Comparison of ENCODE assay signal across 8 mouse cellular contexts in genomic region chr7:27472596-27472995, GRCm38 (mm10). TPM values are rescaled to one million over a fixed set of nuclear protein-coding genes. Genes with fewer than 3 reads are reported as not detected.
DNase-seq lines count a peak whose midpoint lies in the region; ATAC-seq and TF ChIP-seq lines count a peak whose summit lies in the region.

No protein-coding gene starts in this region.

- H3K9me3 ChIP-seq in hindbrain, embryonic 13.5 days, result no peaks in the 10 kb centered on the region

- no peak for ATAC-seq in hindbrain, embryonic 13.5 days (ENCODE audit: low FRiP score)

- peak overlapping the region; percentile 35; the same call in 1 of the 2 replicates for H3K9ac ChIP-seq in hindbrain, embryonic 13.5 days

- H3K27me3 ChIP-seq in hindbrain, embryonic 13.5 days, result no peaks in the 10 kb centered on the region

- intact Hi-C loops in left cerebral cortex, adult 2 months (cut with DNase I), result no loop called here
- intact Hi-C loops in left cerebral cortex, postnatal 4 days (cut with DNase I), result no loop called here

- no peak for DNase-seq in left cerebral cortex, adult 2 months (ENCODE audit: extremely low spot score in 1 of 2, low spot score in 2 of 2)
- DNase-seq in left cerebral cortex, postnatal 4 days, result no peak
- peak; percentile 22 for DNase-seq in brain, embryonic 14.5 days (ENCODE audit: low read depth)
- peak; percentile 35 for DNase-seq in lung, postnatal 36 days
- DNase-seq in frontal cortex, postnatal 25 days (ENCODE audit: low spot score in 2 of 2), result no peak
- no peak for DNase-seq in urinary bladder, postnatal 14 days (ENCODE audit: low spot score)
- DNase-seq in gastrocnemius, adult 8-10 months (ENCODE audit: low spot score in 2 of 2), result no peak

- H3K4me3 ChIP-seq in left cerebral cortex, adult 2 months, result peak overlapping the region; percentile 60
- H3K4me3 ChIP-seq in hindbrain, embryonic 13.5 days, result peak overlapping the region; percentile 56

- 46% methylated on average over 7 of the region's 7 CpGs for WGBS in hindbrain, embryonic 13.5 days

- peak overlapping the region; percentile 69 for H3K4me2 ChIP-seq in hindbrain, embryonic 13.5 days

- H3K4me1 ChIP-seq in hindbrain, embryonic 13.5 days (replicated peaks), result peaks cover 11% of the 10 kb centered on the region

- TF ChIP-seq CTCF in left cerebral cortex, adult 2 months (IDR thresholded peaks at IDR 0.05), result no peak
- TF ChIP-seq CTCF in brain, embryonic 14.5 days (IDR thresholded peaks at IDR 0.05; ENCODE audit: borderline replicate concordance, extremely low read depth, insufficient read depth, insufficient read length), result no peak

- H3K27ac ChIP-seq in left cerebral cortex, adult 2 months, result peak overlapping the region; percentile 78; the same call in 1 of the 2 replicates
- peak overlapping the region; percentile 86 for H3K27ac ChIP-seq in hindbrain, embryonic 13.5 days

- no peak for TF ChIP-seq POLR2A in brain, embryonic 14.5 days (IDR thresholded peaks at IDR 0.05; ENCODE audit: borderline replicate concordance, extremely low read depth, insufficient read depth, insufficient read length, poor library complexity, severe bottlenecking)

- peaks cover 11% of the 10 kb centered on the region; the same call in 1 of the 2 replicates for H3K36me3 ChIP-seq in hindbrain, embryonic 13.5 days

RNA-seq across cellular contexts. Expression of gene Sertad3, which starts 1.0 kb away (rescaled TPM):
- 1 to 10 TPM; 3.3 TPM for total RNA-seq in left cerebral cortex, adult 2 months (2021)
- 1 to 10 TPM; 3.1 to 3.2 TPM for total RNA-seq in left cerebral cortex, postnatal 4 days (2021)
- polyA plus RNA-seq in brain, embryonic 14.5 days (2012; rRNA removed), result 7.8 and 12.6 TPM in 2 replicates
- polyA plus RNA-seq in hindbrain, embryonic 13.5 days (2015; fragmentation: Nextera tagmentation; extraction: Ambion mirVana), result 13.0 and 13.4 TPM in 2 replicates
- 1 to 10 TPM; 3.8 to 5.3 (median 4.3) TPM for total RNA-seq in gastrocnemius, adult 8-10 months (2022)

RNA-seq across cellular contexts. Expression of gene Sertad1, which starts 14.1 kb away (rescaled TPM):
- total RNA-seq in left cerebral cortex, adult 2 months (2021), result 10 to 100 TPM; 18.8 to 21.7 TPM
- total RNA-seq in left cerebral cortex, postnatal 4 days (2021), result 1 to 10 TPM; 3.3 to 3.5 TPM
- polyA plus RNA-seq in brain, embryonic 14.5 days (2012; rRNA removed), result 4.7 and 5.7 TPM in 2 replicates
- 10.7 and 11.8 TPM in 2 replicates for polyA plus RNA-seq in hindbrain, embryonic 13.5 days (2015; fragmentation: Nextera tagmentation; extraction: Ambion mirVana)
- 1 to 10 TPM; 6.5 to 9.8 (median 8.8) TPM for total RNA-seq in gastrocnemius, adult 8-10 months (2022)

RNA-seq across cellular contexts. Expression of gene Blvrb, which starts 24.8 kb away (rescaled TPM):
- total RNA-seq in left cerebral cortex, adult 2 months (2021), result 10 to 100 TPM; 18.1 to 18.3 TPM
- total RNA-seq in left cerebral cortex, postnatal 4 days (2021), result 10 to 100 TPM in 1 of 2 experiments, 1 to 10 TPM in 1; 9.7 to 12.2 TPM
- polyA plus RNA-seq in brain, embryonic 14.5 days (2012; rRNA removed), result 13.9 and 19.1 TPM in 2 replicates
- polyA plus RNA-seq in hindbrain, embryonic 13.5 days (2015; fragmentation: Nextera tagmentation; extraction: Ambion mirVana), result 18.7 and 19.3 TPM in 2 replicates
- total RNA-seq in gastrocnemius, adult 8-10 months (2022), result 10 to 100 TPM in 3 of 4 experiments, 1 to 10 TPM in 1; 9.9 to 14.4 (median 11.3) TPM

RNA-seq across cellular contexts. Expression of gene Sptbn4, which starts 25.1 kb away (rescaled TPM):
- total RNA-seq in left cerebral cortex, adult 2 months (2021), result 100 to 1,000 TPM; 153 to 162 TPM
- total RNA-seq in left cerebral cortex, postnatal 4 days (2021), result 10 to 100 TPM; 75.3 to 82.5 TPM
- 21.0 and 30.4 TPM in 2 replicates for polyA plus RNA-seq in brain, embryonic 14.5 days (2012; rRNA removed)
- 2.2 and 2.6 TPM in 2 replicates for polyA plus RNA-seq in hindbrain, embryonic 13.5 days (2015; fragmentation: Nextera tagmentation; extraction: Ambion mirVana)
- total RNA-seq in gastrocnemius, adult 8-10 months (2022), result not detected

RNA-seq across cellular contexts. Expression of gene Prx, which starts 26.5 kb away (rescaled TPM):
- total RNA-seq in left cerebral cortex, adult 2 months (2021), result under 1 TPM; 0.47 to 0.50 TPM
- 1 to 10 TPM; 2.6 to 2.7 TPM for total RNA-seq in left cerebral cortex, postnatal 4 days (2021)
- 1.8 and 2.4 TPM in 2 replicates for polyA plus RNA-seq in brain, embryonic 14.5 days (2012; rRNA removed)
- polyA plus RNA-seq in hindbrain, embryonic 13.5 days (2015; fragmentation: Nextera tagmentation; extraction: Ambion mirVana), result 1.4 and 1.5 TPM in 2 replicates
- 1 to 10 TPM; 2.3 to 7.7 (median 5.7) TPM for total RNA-seq in gastrocnemius, adult 8-10 months (2022)

Comparison
In these comparisons a context has a peak if more than half of its experiments do, and no peak if none do; other contexts are left out.
1. DNase-seq: peak in brain, embryonic 14.5 days (single experiment) and lung, postnatal 36 days (single experiment); none in left cerebral cortex, adult 2 months (0 of 2), left cerebral cortex, postnatal 4 days (single experiment), frontal cortex, postnatal 25 days (0 of 2), urinary bladder, postnatal 14 days (single experiment) and gastrocnemius, adult 8-10 months (0 of 2).